Mouse (Mus musculus) telencephalon, adult 2 months (tissue): ENCODE data around the gene Taar2.

Experiments used
- DNase-seq: peaks from one replicate; pipeline ENCODE4 v3.0.0-alpha.2; 2011; ENCODE audit warnings: low read depth, low spot score

Taar2 gene

GRCm38 (mm10) chr10:23938312-23938711 lies at the start of gene Taar2:
Taar2 (plus strand) TSS chr10:23938572.
- no peak for DNase-seq

GRCm38 (mm10) chr10:23892987-23893386 lies 45.4 kb upstream of the Taar2 start:
- DNase-seq = no peak

- no peak for DNase-seq
These were observed 43.6 kb upstream of the Taar2 start, which contains the start of gene Vnn1 for GRCm38 (mm10) chr10:23894601-23895349. Vnn1 (plus strand) TSS chr10:23894688.

- no peak for DNase-seq
These were observed 43.0 kb upstream of the Taar2 start for GRCm38 (mm10) chr10:23895376-23895775.

- DNase-seq = no peak
These were observed 37.3 kb upstream of the Taar2 start for GRCm38 (mm10) chr10:23901119-23901518.

- DNase-seq = no peak
These were observed 32.7 kb upstream of the Taar2 start for GRCm38 (mm10) chr10:23905661-23906060.

- no peak for DNase-seq
These were observed 18.3 kb upstream of the Taar2 start, which contains the start of gene Taar1 for GRCm38 (mm10) chr10:23920056-23920455. Taar1 (plus strand) TSS chr10:23920356.

GRCm38 (mm10) chr10:23922468-23922867 lies 15.9 kb upstream of the Taar2 start:
- no peak for DNase-seq

GRCm38 (mm10) chr10:23923941-23924340 lies 14.4 kb upstream of the Taar2 start:
- DNase-seq = no peak

GRCm38 (mm10) chr10:23937613-23938012 lies 759 bp upstream of the Taar2 start:
- DNase-seq = no peak

- no peak for DNase-seq
These were observed 4.1 kb downstream of the Taar2 start for GRCm38 (mm10) chr10:23942465-23942864.

GRCm38 (mm10) chr10:23948026-23948425 lies 9.7 kb downstream of the Taar2 start:
- no peak for DNase-seq

GRCm38 (mm10) chr10:23949508-23950005 lies 11.2 kb downstream of the Taar2 start, which contains the start of gene Taar3:
Taar3 (plus strand) TSS chr10:23949558.
- DNase-seq = no peak

GRCm38 (mm10) chr10:23951714-23952113 lies 13.3 kb downstream of the Taar2 start:
- DNase-seq = no peak

GRCm38 (mm10) chr10:23959071-23959470 lies 20.7 kb downstream of the Taar2 start:
- no peak for DNase-seq

- DNase-seq = no peak
These were observed 22.1 kb downstream of the Taar2 start, which contains the start of gene Taar4 for GRCm38 (mm10) chr10:23960444-23960915. Taar4 (plus strand) TSS chr10:23960494.

- DNase-seq = no peak
These were observed 25.1 kb downstream of the Taar2 start for GRCm38 (mm10) chr10:23963444-23963843.

GRCm38 (mm10) chr10:23964921-23965610 lies 26.7 kb downstream of the Taar2 start:
- DNase-seq = no peak

GRCm38 (mm10) chr10:23970656-23971165 lies 32.3 kb downstream of the Taar2 start, which contains the start of gene Taar5:
Taar5 (plus strand) TSS chr10:23970706.
- DNase-seq = no peak

- DNase-seq = no peak
These were observed 32.9 kb downstream of the Taar2 start for GRCm38 (mm10) chr10:23971256-23971655.

- no peak for DNase-seq
These were observed 39.6 kb downstream of the Taar2 start for GRCm38 (mm10) chr10:23977958-23978357.
